Mouse (Mus musculus) forebrain, postnatal 0 days (tissue): Measurements from ENCODE around the gene Etfb. TPM values are rescaled to one million over a fixed set of nuclear protein-coding genes. Genes with fewer than 3 reads are reported as not detected.

ENCODE experiments used
- ATAC-seq: fragments of 200-750 bp; cut with Nextera tagmentation; 2 replicates; pipeline ENCODE4 v1.8.0; 2017; ENCODE audit warnings: mild to moderate bottlenecking, moderate library complexity
- DNase-seq: peaks from one replicate; pipeline ENCODE4 v3.0.0-alpha.2; 2015
- H3K27ac ChIP-seq: fragments of 300-500 bp; sonication (generic); 2 replicates; pipeline ENCODE4 v1.5.1; 2014; ENCODE audit warnings: low read depth, mild to moderate bottlenecking, antibody characterized with exemption, low read length, moderate library complexity, mixed read lengths
- H3K27me3 ChIP-seq: fragments of 300-500 bp; sonication (generic); 2 replicates; pipeline ENCODE4 v1.6.1; 2014; ENCODE audit warnings: mild to moderate bottlenecking, low read length, mixed read lengths; ENCODE audit not compliant: insufficient read depth
- H3K36me3 ChIP-seq: fragments of 300-500 bp; sonication (generic); 2 replicates; pipeline ENCODE4 v1.6.1; 2014; ENCODE audit warnings: mild to moderate bottlenecking, moderate library complexity; ENCODE audit not compliant: insufficient read depth
- H3K4me1 ChIP-seq: fragments of 300-500 bp; sonication (generic); 2 replicates; pipeline ENCODE4 v1.6.1; 2014; ENCODE audit warnings: antibody characterized with exemption; ENCODE audit not compliant: insufficient read depth
- H3K4me2 ChIP-seq: fragments of 300-500 bp; sonication (generic); 2 replicates; pipeline ENCODE4 v1.6.1; 2014; ENCODE audit warnings: low read depth, mild to moderate bottlenecking, moderate library complexity
- H3K4me3 ChIP-seq: fragments of 300-500 bp; sonication (generic); 2 replicates; pipeline ENCODE4 v1.5.1; 2014; ENCODE audit warnings: low read depth, low read length, mixed read lengths
- H3K9ac ChIP-seq: fragments of 300-500 bp; sonication (generic); 2 replicates; pipeline ENCODE4 v1.6.1; 2014; ENCODE audit warnings: mild to moderate bottlenecking
- H3K9me3 ChIP-seq: fragments of 300-500 bp; sonication (generic); 2 replicates; pipeline ENCODE4 v1.6.1; 2016; ENCODE audit warnings: low read length
- CTCF ChIP-seq: sonication (generic); IDR thresholded peaks from 2 replicates; pipeline ENCODE4 v1.5.1; 2016; ENCODE audit warnings: antibody characterized with exemption, control low read depth, low read depth
- WGBS: fragments of 180-500 bp; shearing (Covaris S2); extraction: QIAGEN DNeasy Blood & Tissue Kit; methylation state at CpG from one replicate; pipeline ENCODE4 v1.1.7; 2014; 5-methylcytosine and 5-hydroxymethylcytosine counted together
- polyA plus RNA-seq: library from polyadenylated mRNA; unstranded; fragments of >200 nt; fragmentation: Nextera tagmentation; extraction: Ambion mirVana; gene quantifications from 2 replicates; pipeline ENCODE4 v1.2.1, GENCODE M21; 2015
- total RNA-seq: library from RNA; depleted of rRNA; stranded (reverse); fragments of >200 nt; gene quantifications from 2 replicates; pipeline ENCODE4 v1.2.3, GENCODE M21; 2014

Etfb gene
- total and polyA plus RNA-seq, 2 experiments from 2014 or later: 38.2 to 101 TPM

- Histone ChIP-seq H3K27ac (no peak within 1 kb of the TSS), H3K36me3 (no peaks in the 10 kb centered on the region), H3K4me2 (no peak within 1 kb of the TSS), H3K4me1 (no peaks in the 10 kb centered on the region), H3K9ac (no peak within 1 kb of the TSS), H3K4me3 (no peak within 1 kb of the TSS), H3K9me3 (no peaks in the 10 kb centered on the region), H3K27me3 (no peaks in the 10 kb centered on the region)
- TF ChIP-seq CTCF: no peak
- 79% methylated on average over 10 of the region's 10 CpGs for WGBS
- no peak for DNase-seq
- ATAC-seq: no peak
These were observed 7.3 kb upstream of the Etfb start, which contains the start of gene Nkg7 for GRCm38 (mm10) chr7:43436341-43437255. TSS of gene Nkg7 (plus strand) at chr7:43437073.

- no peaks in the 10 kb centered on the region for H3K9me3 ChIP-seq
- H3K27ac ChIP-seq: no peak overlapping the region
- no peak overlapping the region for H3K4me3 ChIP-seq
- no peaks in the 10 kb centered on the region for H3K36me3 ChIP-seq
- WGBS: 81% methylated on average over 4 of the region's 4 CpGs
- no peak for ATAC-seq
- H3K9ac ChIP-seq: no peak overlapping the region
- TF ChIP-seq CTCF: no peak
- no peak overlapping the region for H3K4me2 ChIP-seq
- no peak for DNase-seq
- no peaks in the 10 kb centered on the region for H3K27me3 ChIP-seq
- peaks cover 4% of the 10 kb centered on the region; the same call in 1 of the 2 replicates for H3K4me1 ChIP-seq
These were observed 5.3 kb upstream of the Etfb start for GRCm38 (mm10) chr7:43438611-43439010.

GRCm38 (mm10) chr7:43440482-43440881 lies 3.4 kb upstream of the Etfb start, which contains the start of gene Cldnd2:
TSS of gene Cldnd2 (plus strand) at chr7:43440782.
- H3K4me1 ChIP-seq: peaks cover 11% of the 10 kb centered on the region
- no peak for TF ChIP-seq CTCF
- DNase-seq: no peak
- H3K4me3 ChIP-seq: no peak within 1 kb of the TSS
- H3K36me3 ChIP-seq: no peaks in the 10 kb centered on the region
- H3K27ac ChIP-seq: no peak within 1 kb of the TSS
- H3K27me3 ChIP-seq: no peaks in the 10 kb centered on the region
- no peaks in the 10 kb centered on the region for H3K9me3 ChIP-seq
- 78% methylated on average over 6 of the region's 6 CpGs for WGBS
- ATAC-seq: no peak
- no peak within 1 kb of the TSS for H3K4me2 ChIP-seq
- no peak within 1 kb of the TSS for H3K9ac ChIP-seq

GRCm38 (mm10) chr7:43441071-43441470 lies 2.8 kb upstream of the Etfb start:
- DNase-seq: no peak

GRCm38 (mm10) chr7:43442684-43443083 lies 1.2 kb upstream of the Etfb start:
- WGBS: 15% methylated on average over 9 of the region's 9 CpGs
- no peak for ATAC-seq
- H3K36me3 ChIP-seq: no peaks in the 10 kb centered on the region

More at GRCm38 (mm10) chr7:43441071-43441470, 2.8 kb upstream of the Etfb start:
- no peak for ATAC-seq
- H3K36me3 ChIP-seq: no peaks in the 10 kb centered on the region
- no peak overlapping the region for H3K4me3 ChIP-seq
- H3K27ac ChIP-seq: no peak overlapping the region
- no peak for TF ChIP-seq CTCF
- H3K9ac ChIP-seq: no peak overlapping the region
- H3K4me1 ChIP-seq: peaks cover 11% of the 10 kb centered on the region
- no peaks in the 10 kb centered on the region for H3K9me3 ChIP-seq
- no peaks in the 10 kb centered on the region for H3K27me3 ChIP-seq
- no peak overlapping the region for H3K4me2 ChIP-seq
- 83% methylated on average over 3 of the region's 3 CpGs for WGBS

GRCm38 (mm10) chr7:43443126-43443916 lies 562 bp upstream of the Etfb start:
- Histone ChIP-seq H3K4me3 (peak overlapping the region; percentile 52), H3K4me1 (peaks cover 11% of the 10 kb centered on the region), H3K9me3 (no peaks in the 10 kb centered on the region), H3K27ac (peak overlapping the region; percentile 86), H3K36me3 (no peaks in the 10 kb centered on the region), H3K4me2 (peak overlapping the region; percentile 84), H3K27me3 (no peaks in the 10 kb centered on the region), H3K9ac (peak overlapping the region; percentile 55)
- under 1% methylated on average over 36 of the region's 36 CpGs for WGBS
- peak; percentile 75 for DNase-seq
- peak; percentile 83 for ATAC-seq
- no peak for TF ChIP-seq CTCF

More at GRCm38 (mm10) chr7:43442684-43443083, 1.2 kb upstream of the Etfb start:
- H3K9ac ChIP-seq: peak overlapping the region; percentile 55
- peaks cover 11% of the 10 kb centered on the region for H3K4me1 ChIP-seq
- H3K4me2 ChIP-seq: peak overlapping the region; percentile 84
- H3K27ac ChIP-seq: peak overlapping the region; percentile 86
- no peaks in the 10 kb centered on the region for H3K9me3 ChIP-seq
- no peak for TF ChIP-seq CTCF
- no peak for DNase-seq
- no peaks in the 10 kb centered on the region for H3K27me3 ChIP-seq
- H3K4me3 ChIP-seq: peak overlapping the region; percentile 52
